Mouse (Mus musculus): Measurements from ENCODE around the gene Clpsl2. TPM values are rescaled to one million over a fixed set of nuclear protein-coding genes. Genes with fewer than 3 reads are reported as not detected.

Clpsl2 gene
- polyA plus RNA-seq, 1 experiment = not detected

DNA sequence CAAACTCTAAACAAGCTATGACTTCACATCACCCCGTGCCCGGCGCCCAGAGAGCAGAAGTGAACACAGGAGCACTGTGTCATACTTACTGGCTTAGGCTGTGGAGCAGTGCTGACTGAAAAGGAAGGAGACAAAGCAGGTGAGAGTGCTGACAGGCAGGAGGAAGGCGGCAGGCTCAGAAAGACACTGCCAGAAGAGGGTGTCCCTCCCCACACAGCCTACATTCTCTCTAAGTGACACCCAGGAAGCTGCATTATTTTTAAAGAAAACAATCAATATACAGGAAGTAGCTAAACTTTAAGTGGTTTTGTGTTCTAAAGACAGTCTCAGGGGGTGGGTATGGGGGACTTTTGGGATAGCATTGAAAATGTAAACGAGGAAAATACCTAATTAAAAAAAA, 51.6 kb downstream of the Clpsl2 start:
- no peaks in the 10 kb centered on the region for H3K4me1 ChIP-seq (ENCODE audit: control insufficient read depth, insufficient read depth, low read length)
- no peak for TF ChIP-seq POLR2A (IDR thresholded peaks at IDR 0.05; ENCODE audit: low read depth, low read length)
- TF ChIP-seq CTCF (IDR thresholded peaks at IDR 0.05; ENCODE audit: borderline replicate concordance, insufficient read depth, low read length) = no peak
- H3K4me3 ChIP-seq (ENCODE audit: insufficient read depth, low read length) = no peak overlapping the region
- no peak overlapping the region for H3K27ac ChIP-seq (ENCODE audit: insufficient read depth, low read length)

- Histone ChIP-seq H3K27ac (ENCODE audit: insufficient read depth, low read length) (no peak overlapping the region), H3K4me1 (ENCODE audit: control insufficient read depth, insufficient read depth, low read length) (no peaks in the 10 kb centered on the region), H3K4me3 (ENCODE audit: insufficient read depth, low read length) (no peak overlapping the region)
- no peak for TF ChIP-seq CTCF (IDR thresholded peaks at IDR 0.05; ENCODE audit: borderline replicate concordance, insufficient read depth, low read length)
- no peak for TF ChIP-seq POLR2A (IDR thresholded peaks at IDR 0.05; ENCODE audit: low read depth, low read length)
Observed at GRCm38 (mm10) chr17:28601557-28602250, 52.5 kb downstream of the Clpsl2 start.

Other genes with a start within 250 kb of the Clpsl2 start
- 22.3 and 23.4 TPM in 2 replicates for gene Fance, start 235.9 kb upstream of the Clpsl2 start, polyA plus RNA-seq (2011; ENCODE audit: insufficient read length, low read depth, missing spikeins)
- gene Rpl10a, start 220.9 kb upstream of the Clpsl2 start, polyA plus RNA-seq (2011; ENCODE audit: insufficient read length, low read depth, missing spikeins) = 1,157 and 1,234 TPM in 2 replicates
- gene Tead3, start 198.6 kb upstream of the Clpsl2 start, polyA plus RNA-seq (2011; ENCODE audit: insufficient read length, low read depth, missing spikeins) = 58.5 and 64.0 TPM in 2 replicates
- gene Tulp1, start 184.2 kb upstream of the Clpsl2 start, polyA plus RNA-seq (2011; ENCODE audit: insufficient read length, low read depth, missing spikeins) = 0.51 TPM in 1 of 2 replicates, not detected in the other
- gene Fkbp5, start 31.9 kb upstream of the Clpsl2 start, polyA plus RNA-seq (2011; ENCODE audit: insufficient read length, low read depth, missing spikeins) = 30.7 and 31.3 TPM in 2 replicates
- not detected in 2 replicates for gene Armc12, start 18.6 kb upstream of the Clpsl2 start, polyA plus RNA-seq (2011; ENCODE audit: insufficient read length, low read depth, missing spikeins)
- gene Clps, start 11.4 kb downstream of the Clpsl2 start, polyA plus RNA-seq (2011; ENCODE audit: insufficient read length, low read depth, missing spikeins) = not detected in 2 replicates
- gene Lhfpl5, start 26.2 kb downstream of the Clpsl2 start, polyA plus RNA-seq (2011; ENCODE audit: insufficient read length, low read depth, missing spikeins) = not detected in 2 replicates
- 115 and 125 TPM in 2 replicates for gene Srpk1, start 73.3 kb downstream of the Clpsl2 start, polyA plus RNA-seq (2011; ENCODE audit: insufficient read length, low read depth, missing spikeins)
- gene Slc26a8, start 140.8 kb downstream of the Clpsl2 start, polyA plus RNA-seq (2011; ENCODE audit: insufficient read length, low read depth, missing spikeins) = 0.67 and 1.0 TPM in 2 replicates
- 72.0 and 76.5 TPM in 2 replicates for gene Mapk14, start 141.9 kb downstream of the Clpsl2 start, polyA plus RNA-seq (2011; ENCODE audit: insufficient read length, low read depth, missing spikeins)
- 2.3 and 4.6 TPM in 2 replicates for gene AC170998.1, start 176.7 kb downstream of the Clpsl2 start, polyA plus RNA-seq (2011; ENCODE audit: insufficient read length, low read depth, missing spikeins)
- 12.4 and 24.2 TPM in 2 replicates for gene Mapk13, start 219.9 kb downstream of the Clpsl2 start, polyA plus RNA-seq (2011; ENCODE audit: insufficient read length, low read depth, missing spikeins)